ENCODE assay signal across 9 mouse cellular contexts in genomic region chr5:104112016-104112415, GRCm38 (mm10). TPM values are rescaled to one million over a fixed set of nuclear protein-coding genes. Genes with fewer than 3 reads are reported as not detected.
DNase-seq lines count a peak whose midpoint lies in the region; ATAC-seq and TF ChIP-seq lines count a peak whose summit lies in the region.
"Had no signal": no experiment of that assay in that cellular context is flagged by ENCODE, and none has a peak within 500 bp of the region (broad histone marks: within the 10 kb centered on the region; RNA-seq: fewer than 3 reads in every experiment).

No protein-coding gene starts in this region.

- no peaks in the 10 kb centered on the region for H3K36me3 ChIP-seq in hindbrain, embryonic 12.5 days

- H3K9ac ChIP-seq in hindbrain, embryonic 12.5 days, result no peak overlapping the region; the same call in 1 of the 2 replicates
- H3K9ac ChIP-seq: liver, embryonic 14.5 days had no signal

- no peak for DNase-seq in gastrocnemius, adult 2 months
- DNase-seq in gastrocnemius, postnatal 36 days, result no peak
- DNase-seq in embryo, embryonic 9.5 days (ENCODE audit: extremely low spot score), result peak; percentile 63
- peak; percentile 77 for DNase-seq in mesoderm, embryonic 11.5 days (ENCODE audit: low read depth, low spot score)
- no peak for DNase-seq in adrenal gland, adult 18-20 months (ENCODE audit: low spot score in 2 of 2)
- DNase-seq in liver, result no peak
- DNase-seq in ovary, postnatal 36 days (ENCODE audit: low spot score), result no peak

- ATAC-seq in hindbrain, embryonic 12.5 days (ENCODE audit: low FRiP score), result no peak

- peak overlapping the region; percentile 92 for H3K27ac ChIP-seq in gastrocnemius, adult 2 months
- H3K27ac ChIP-seq in hindbrain, embryonic 12.5 days, result peak overlapping the region; percentile 83
- H3K27ac ChIP-seq: liver, embryonic 14.5 days had no signal

- H3K4me1 ChIP-seq in hindbrain, embryonic 12.5 days, result peaks cover 73% of the 10 kb centered on the region

- TF ChIP-seq CTCF in gastrocnemius, adult 2 months (IDR thresholded peaks at IDR 0.05), result no peak

- peak overlapping the region; percentile 44 for H3K4me2 ChIP-seq in hindbrain, embryonic 12.5 days (replicated peaks)

- H3K4me3 ChIP-seq in gastrocnemius, adult 2 months, result peak overlapping the region; percentile 77
- H3K4me3 ChIP-seq in hindbrain, embryonic 12.5 days, result peak overlapping the region; percentile 16; the same call in 1 of the 2 replicates

- no peaks in the 10 kb centered on the region for H3K27me3 ChIP-seq in hindbrain, embryonic 12.5 days

- H3K9me3 ChIP-seq in hindbrain, embryonic 12.5 days (replicated peaks), result no peaks in the 10 kb centered on the region

- intact Hi-C loops in gastrocnemius, adult 2 months (cut with DNase I), result no loop called here
- intact Hi-C loops in gastrocnemius, postnatal 36 days (cut with DNase I), result no loop called here

- 4% methylated on average over 9 of the region's 9 CpGs for WGBS in hindbrain, embryonic 12.5 days

RNA-seq across cellular contexts. Expression of gene Sparcl1, which starts 1.5 kb away (rescaled TPM):
- total RNA-seq in gastrocnemius, adult 2 months (2021), result 100 to 1,000 TPM in 1 of 2 experiments, 10 to 100 TPM in 1; 83.5 to 151 TPM
- 100 to 1,000 TPM; 125 to 142 TPM for total RNA-seq in gastrocnemius, postnatal 36 days (2021)
- 78.8 and 85.8 TPM in 2 replicates for polyA plus RNA-seq in hindbrain, embryonic 12.5 days (2016; fragmentation: Nextera tagmentation; extraction: Ambion mirVana)
- 10 to 100 TPM; 35.4 to 50.2 TPM for total RNA-seq in adrenal gland, adult 18-20 months (2021)

RNA-seq across cellular contexts. Expression of gene Gm17660, which starts 34.6 kb away (rescaled TPM):
- not detected for total RNA-seq in gastrocnemius, adult 2 months (2021)
- total RNA-seq in gastrocnemius, postnatal 36 days (2021), result under 1 TPM in 1 of 2 experiments, not detected in 1; 0.56 TPM
- not detected in 2 replicates for polyA plus RNA-seq in hindbrain, embryonic 12.5 days (2016; fragmentation: Nextera tagmentation; extraction: Ambion mirVana)
- not detected for total RNA-seq in adrenal gland, adult 18-20 months (2021)
- polyA plus RNA-seq: liver, embryonic 14.5 days had no signal

RNA-seq across cellular contexts. Expression of gene Dspp, which starts 58.5 kb away (rescaled TPM):
- not detected for total RNA-seq in gastrocnemius, adult 2 months (2021)
- not detected for total RNA-seq in gastrocnemius, postnatal 36 days (2021)
- polyA plus RNA-seq in hindbrain, embryonic 12.5 days (2016; fragmentation: Nextera tagmentation; extraction: Ambion mirVana), result not detected in 2 replicates
- total RNA-seq in adrenal gland, adult 18-20 months (2021), result not detected
- polyA plus RNA-seq: liver, embryonic 14.5 days had no signal

Comparison
In these comparisons a context has a peak if more than half of its experiments do, and no peak if none do; other contexts are left out.
1. DNase-seq: peak in embryo, embryonic 9.5 days (single experiment) and mesoderm, embryonic 11.5 days (single experiment); none in gastrocnemius, adult 2 months (single experiment), gastrocnemius, postnatal 36 days (0 of 2), adrenal gland, adult 18-20 months (0 of 2), liver (single experiment) and ovary, postnatal 36 days (single experiment).